Mouse (Mus musculus): ENCODE data around the gene Dbn1. TPM values are rescaled to one million over a fixed set of nuclear protein-coding genes. Genes with fewer than 3 reads are reported as not detected.

Dbn1 gene
- polyA plus RNA-seq, 1 experiment from 2014 or later, result 104 TPM

DNA sequence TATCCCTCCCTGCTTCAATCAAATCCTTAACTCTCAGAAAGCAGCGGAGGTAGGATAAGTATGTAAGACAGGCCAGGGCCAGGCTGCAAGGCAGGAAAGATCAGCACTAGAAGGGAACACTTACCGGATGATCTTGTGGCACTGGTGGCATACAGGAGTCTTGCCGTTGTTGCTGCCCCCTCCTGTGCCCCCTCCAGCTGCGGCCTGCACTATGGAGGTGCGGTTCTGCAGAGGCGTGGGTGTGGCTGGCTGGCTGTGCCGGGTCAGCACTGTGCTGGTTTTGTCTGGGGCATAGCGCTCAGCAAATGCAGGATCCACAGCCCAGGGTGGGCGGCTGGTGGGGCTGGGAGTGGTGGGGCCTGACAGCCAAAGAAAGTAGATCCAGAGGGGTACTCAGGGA lies 17.9 kb upstream of the Dbn1 start:
- no peaks in the 10 kb centered on the region for H3K9me3 ChIP-seq (replicated peaks; ENCODE audit: low read length)
- H3K27ac ChIP-seq, result no peak overlapping the region
- peaks cover 62% of the 10 kb centered on the region for H3K36me3 ChIP-seq (ENCODE audit: insufficient read depth, low read length)
- no peak overlapping the region for H3K9ac ChIP-seq (ENCODE audit: low read depth, low read length)
- no peak for DNase-seq (ENCODE audit: low spot score)
- H3K27me3 ChIP-seq (ENCODE audit: insufficient read depth, low read length), result no peaks in the 10 kb centered on the region
- WGBS, result 93% methylated on average over 9 of the region's 9 CpGs
- no peak for ATAC-seq (replicated peaks; ENCODE audit: low FRiP score, low read depth)
- no peak for TF ChIP-seq CTCF (IDR thresholded peaks at IDR 0.05; ENCODE audit: low read depth)
- H3K4me1 ChIP-seq (replicated peaks; ENCODE audit: insufficient read depth, low read length), result peaks cover 5% of the 10 kb centered on the region; the same call in 1 of the 2 replicates
- H3K4me3 ChIP-seq (replicated peaks; ENCODE audit: low read depth, low read length), result no peak overlapping the region
- H3K4me2 ChIP-seq (ENCODE audit: low read length), result no peak overlapping the region

DNA sequence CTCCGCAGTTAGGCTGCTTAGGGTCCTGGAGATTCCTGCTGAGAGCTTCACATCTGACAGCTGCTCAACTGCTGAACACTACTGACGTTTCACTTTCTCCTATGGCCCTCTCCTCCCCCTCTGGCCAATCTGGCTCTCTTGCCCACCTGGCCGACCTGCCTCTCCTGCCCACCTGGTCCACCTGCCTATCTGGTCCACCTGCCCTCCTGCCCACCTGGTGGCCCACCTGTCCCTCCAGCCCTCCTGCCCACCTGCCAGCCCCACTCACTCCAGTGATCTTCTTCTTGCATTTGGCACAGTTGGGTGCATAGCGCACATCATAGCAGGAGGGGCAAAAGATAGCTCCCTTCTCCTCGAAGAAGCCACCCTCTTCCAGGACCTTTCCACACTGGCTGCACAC lies 16.5 kb upstream of the Dbn1 start:
- peaks cover 69% of the 10 kb centered on the region for H3K36me3 ChIP-seq (ENCODE audit: insufficient read depth, low read length)
- no peak overlapping the region for H3K9ac ChIP-seq (ENCODE audit: low read depth, low read length)
- no peak for DNase-seq (ENCODE audit: low spot score)
- 83% methylated on average over 5 of the region's 5 CpGs for WGBS
- H3K4me2 ChIP-seq (ENCODE audit: low read length), result no peak overlapping the region
- no peak for TF ChIP-seq CTCF (IDR thresholded peaks at IDR 0.05; ENCODE audit: low read depth)
- H3K9me3 ChIP-seq (replicated peaks; ENCODE audit: low read length), result no peaks in the 10 kb centered on the region
- ATAC-seq (replicated peaks; ENCODE audit: low FRiP score, low read depth), result no peak
- no peak overlapping the region for H3K27ac ChIP-seq
- H3K27me3 ChIP-seq (ENCODE audit: insufficient read depth, low read length), result no peaks in the 10 kb centered on the region
- H3K4me1 ChIP-seq (replicated peaks; ENCODE audit: insufficient read depth, low read length), result no peaks in the 10 kb centered on the region
- H3K4me3 ChIP-seq (replicated peaks; ENCODE audit: low read depth, low read length), result no peak overlapping the region

GRCm38 (mm10) chr13:55502405-55502804 lies 14.5 kb upstream of the Dbn1 start:
- 92% methylated on average over 8 of the region's 8 CpGs for WGBS
- peaks cover 67% of the 10 kb centered on the region for H3K36me3 ChIP-seq (ENCODE audit: insufficient read depth, low read length)
- no peaks in the 10 kb centered on the region for H3K9me3 ChIP-seq (replicated peaks; ENCODE audit: low read length)
- H3K4me1 ChIP-seq (replicated peaks; ENCODE audit: insufficient read depth, low read length), result no peaks in the 10 kb centered on the region
- H3K27me3 ChIP-seq (ENCODE audit: insufficient read depth, low read length), result no peaks in the 10 kb centered on the region
- DNase-seq (ENCODE audit: low spot score) (no peak), ATAC-seq (replicated peaks; ENCODE audit: low FRiP score, low read depth) (no peak)
- no peak overlapping the region for H3K4me3 ChIP-seq (replicated peaks; ENCODE audit: low read depth, low read length)
- H3K27ac ChIP-seq, result no peak overlapping the region
- no peak overlapping the region for H3K9ac ChIP-seq (ENCODE audit: low read depth, low read length)
- TF ChIP-seq CTCF (IDR thresholded peaks at IDR 0.05; ENCODE audit: low read depth), result no peak
- no peak overlapping the region for H3K4me2 ChIP-seq (ENCODE audit: low read length)

- DNase-seq (ENCODE audit: low spot score), result no peak
- Histone ChIP-seq H3K4me3 (replicated peaks; ENCODE audit: low read depth, low read length) (no peak overlapping the region), H3K27ac (no peak overlapping the region), H3K4me1 (replicated peaks; ENCODE audit: insufficient read depth, low read length) (no peaks in the 10 kb centered on the region), H3K9ac (ENCODE audit: low read depth, low read length) (no peak overlapping the region), H3K36me3 (ENCODE audit: insufficient read depth, low read length) (peaks cover 49% of the 10 kb centered on the region), H3K4me2 (ENCODE audit: low read length) (no peak overlapping the region), H3K27me3 (ENCODE audit: insufficient read depth, low read length) (no peaks in the 10 kb centered on the region), H3K9me3 (replicated peaks; ENCODE audit: low read length) (no peaks in the 10 kb centered on the region)
- 80% methylated on average over 10 of the region's 10 CpGs for WGBS
- no peak for TF ChIP-seq CTCF (IDR thresholded peaks at IDR 0.05; ENCODE audit: low read depth)
- no peak for ATAC-seq (replicated peaks; ENCODE audit: low FRiP score, low read depth)
Measured at GRCm38 (mm10) chr13:55500575-55500974, 12.7 kb upstream of the Dbn1 start.

DNA sequence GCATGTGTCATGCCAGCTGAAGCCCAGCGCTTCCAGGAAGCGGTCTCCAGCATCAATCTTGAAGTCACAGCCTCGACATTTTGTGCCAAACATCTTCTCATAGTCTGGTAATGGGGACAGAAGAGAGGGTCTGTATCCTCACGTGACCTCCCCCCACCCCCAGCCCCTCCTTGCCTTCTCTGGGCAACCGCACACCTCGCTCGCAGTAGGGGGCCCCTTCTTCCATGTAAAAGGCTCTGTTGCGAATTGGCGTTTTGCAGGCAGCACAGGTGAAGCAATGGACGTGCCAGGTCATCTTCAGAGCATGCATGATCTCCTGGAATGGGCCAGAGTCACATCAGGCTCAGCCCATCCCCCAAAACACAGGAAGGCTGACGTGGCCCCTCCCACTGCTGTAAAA lies 11.0 kb upstream of the Dbn1 start:
- Histone ChIP-seq H3K27ac (no peak overlapping the region), H3K4me3 (replicated peaks; ENCODE audit: low read depth, low read length) (no peak overlapping the region), H3K4me1 (replicated peaks; ENCODE audit: insufficient read depth, low read length) (no peaks in the 10 kb centered on the region), H3K9ac (ENCODE audit: low read depth, low read length) (no peak overlapping the region), H3K36me3 (ENCODE audit: insufficient read depth, low read length) (peaks cover 34% of the 10 kb centered on the region), H3K4me2 (ENCODE audit: low read length) (no peak overlapping the region), H3K9me3 (replicated peaks; ENCODE audit: low read length) (no peaks in the 10 kb centered on the region), H3K27me3 (ENCODE audit: insufficient read depth, low read length) (no peaks in the 10 kb centered on the region)
- no peak for DNase-seq (ENCODE audit: low spot score)
- no peak for TF ChIP-seq CTCF (IDR thresholded peaks at IDR 0.05; ENCODE audit: low read depth)
- no peak for ATAC-seq (replicated peaks; ENCODE audit: low FRiP score, low read depth)
- 68% methylated on average over 11 of the region's 11 CpGs for WGBS

DNA sequence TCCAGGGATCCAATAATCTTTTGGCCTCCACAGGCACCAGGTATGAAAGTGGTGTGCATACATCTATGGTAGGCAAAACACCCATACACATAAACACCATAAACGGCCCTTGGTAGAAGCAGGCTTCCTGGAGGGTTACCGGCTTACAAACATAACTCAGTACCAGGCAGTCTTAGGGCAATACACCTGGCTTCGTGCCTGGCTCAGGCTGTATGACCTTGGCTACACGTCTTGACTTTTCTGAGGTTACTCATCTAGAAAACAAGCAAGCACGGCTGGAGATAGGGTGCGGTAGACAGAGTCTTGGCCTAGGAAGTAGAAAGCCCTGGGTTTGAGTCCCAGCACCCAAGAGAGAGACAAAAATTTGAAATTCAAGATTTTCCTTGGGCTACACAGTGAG lies 8.8 kb upstream of the Dbn1 start:
- Histone ChIP-seq H3K27me3 (ENCODE audit: insufficient read depth, low read length) (no peaks in the 10 kb centered on the region), H3K4me1 (replicated peaks; ENCODE audit: insufficient read depth, low read length) (no peaks in the 10 kb centered on the region), H3K4me3 (replicated peaks; ENCODE audit: low read depth, low read length) (no peak overlapping the region), H3K9ac (ENCODE audit: low read depth, low read length) (no peak overlapping the region), H3K36me3 (ENCODE audit: insufficient read depth, low read length) (peaks cover 17% of the 10 kb centered on the region; the same call in 1 of the 2 replicates), H3K27ac (no peak overlapping the region), H3K9me3 (replicated peaks; ENCODE audit: low read length) (no peaks in the 10 kb centered on the region), H3K4me2 (ENCODE audit: low read length) (no peak overlapping the region)
- 79% methylated on average over 6 of the region's 6 CpGs for WGBS
- no peak for TF ChIP-seq CTCF (IDR thresholded peaks at IDR 0.05; ENCODE audit: low read depth)
- ATAC-seq (replicated peaks; ENCODE audit: low FRiP score, low read depth) (no peak), DNase-seq (ENCODE audit: low spot score) (no peak)

GRCm38 (mm10) chr13:55495702-55496101 lies 7.8 kb upstream of the Dbn1 start:
- Histone ChIP-seq H3K4me2 (ENCODE audit: low read length) (no peak overlapping the region), H3K27me3 (ENCODE audit: insufficient read depth, low read length) (no peaks in the 10 kb centered on the region), H3K9ac (ENCODE audit: low read depth, low read length) (no peak overlapping the region), H3K4me3 (replicated peaks; ENCODE audit: low read depth, low read length) (no peak overlapping the region), H3K36me3 (ENCODE audit: insufficient read depth, low read length) (peaks cover 16% of the 10 kb centered on the region; the same call in 1 of the 2 replicates), H3K9me3 (replicated peaks; ENCODE audit: low read length) (no peaks in the 10 kb centered on the region), H3K27ac (no peak overlapping the region), H3K4me1 (replicated peaks; ENCODE audit: insufficient read depth, low read length) (no peaks in the 10 kb centered on the region)
- DNase-seq (ENCODE audit: low spot score) (no peak), ATAC-seq (replicated peaks; ENCODE audit: low FRiP score, low read depth) (no peak)
- TF ChIP-seq CTCF (IDR thresholded peaks at IDR 0.05; ENCODE audit: low read depth), result no peak
- WGBS, result 35% methylated on average over 4 of the region's 4 CpGs

Data from kidney, postnatal 0 days (tissue).